Mouse (Mus musculus): ENCODE data around the gene Dtx4.
"Not testable (repeated sequence)": the region's sequence is repeated elsewhere in the genome, so short reads cannot be mapped to it uniquely, and the experiment has no call there.

Dtx4 gene

GRCm38 (mm10) chr19:12501370-12502347 lies at the start of gene Dtx4:
Dtx4 (minus strand) TSS chr19:12501454.
- peak; percentile 97 for DNase-seq

- no peak for DNase-seq
Observed at GRCm38 (mm10) chr19:12550005-12550942, 49.0 kb upstream of the Dtx4 start.

GRCm38 (mm10) chr19:12549166-12549565 lies 47.9 kb upstream of the Dtx4 start:
- peak; percentile 14 for DNase-seq

- DNase-seq = not testable (repeated sequence)
Observed at GRCm38 (mm10) chr19:12545440-12545839, 44.2 kb upstream of the Dtx4 start, which contains the start of gene Fam111a. Fam111a (plus strand) TSS chr19:12545740.

- DNase-seq = no peak
Observed at GRCm38 (mm10) chr19:12541644-12542043, 40.4 kb upstream of the Dtx4 start.

- no peak for DNase-seq
Observed at GRCm38 (mm10) chr19:12540727-12541126, 39.5 kb upstream of the Dtx4 start.

- DNase-seq = no peak
Observed at GRCm38 (mm10) chr19:12539975-12540374, 38.7 kb upstream of the Dtx4 start.

- DNase-seq = no peak
Observed at GRCm38 (mm10) chr19:12537168-12537567, 35.9 kb upstream of the Dtx4 start.

GRCm38 (mm10) chr19:12523377-12523776 lies 22.1 kb upstream of the Dtx4 start:
- no peak for DNase-seq

- DNase-seq = no peak
Observed at GRCm38 (mm10) chr19:12518541-12518890, 17.3 kb upstream of the Dtx4 start.

- peak; percentile 84 for DNase-seq
Observed at GRCm38 (mm10) chr19:12517671-12518540, 16.7 kb upstream of the Dtx4 start.

GRCm38 (mm10) chr19:12514621-12515020 lies 13.4 kb upstream of the Dtx4 start:
- no peak for DNase-seq

GRCm38 (mm10) chr19:12502756-12503155 lies 1.5 kb upstream of the Dtx4 start:
- DNase-seq = no peak

- DNase-seq = peak; percentile 59
Observed at GRCm38 (mm10) chr19:12500881-12501311, 358 bp downstream of the Dtx4 start.

GRCm38 (mm10) chr19:12500124-12500523 lies 1.1 kb downstream of the Dtx4 start:
- peak; percentile 65 for DNase-seq

- no peak for DNase-seq
Observed at GRCm38 (mm10) chr19:12499485-12499884, 1.8 kb downstream of the Dtx4 start.

GRCm38 (mm10) chr19:12498941-12499340 lies 2.3 kb downstream of the Dtx4 start:
- DNase-seq = no peak

GRCm38 (mm10) chr19:12498321-12498720 lies 2.9 kb downstream of the Dtx4 start:
- DNase-seq = no peak

GRCm38 (mm10) chr19:12497909-12498308 lies 3.3 kb downstream of the Dtx4 start:
- DNase-seq = no peak

GRCm38 (mm10) chr19:12496241-12496640 lies 5.0 kb downstream of the Dtx4 start:
- no peak for DNase-seq

GRCm38 (mm10) chr19:12494972-12495535 lies 6.2 kb downstream of the Dtx4 start:
- DNase-seq = no peak

- no peak for DNase-seq
Observed at GRCm38 (mm10) chr19:12494187-12494458, 7.1 kb downstream of the Dtx4 start.

All from embryo, embryonic 11 days (tissue).